Mouse (Mus musculus) liver, postnatal 0 days (tissue): ENCODE measurements around the gene Urad.

ENCODE experiments used
- CTCF ChIP-seq: sonication (generic); IDR thresholded peaks from 2 replicates; pipeline ENCODE4 v1.5.1; 2016; ENCODE audit warnings: antibody characterized with exemption, low read depth
- EP300 ChIP-seq: IDR thresholded peaks from 2 replicates; pipeline ENCODE4 v1.6.1; 2016; ENCODE audit warnings: antibody characterized with exemption, low read depth, mild to moderate bottlenecking

DNA sequence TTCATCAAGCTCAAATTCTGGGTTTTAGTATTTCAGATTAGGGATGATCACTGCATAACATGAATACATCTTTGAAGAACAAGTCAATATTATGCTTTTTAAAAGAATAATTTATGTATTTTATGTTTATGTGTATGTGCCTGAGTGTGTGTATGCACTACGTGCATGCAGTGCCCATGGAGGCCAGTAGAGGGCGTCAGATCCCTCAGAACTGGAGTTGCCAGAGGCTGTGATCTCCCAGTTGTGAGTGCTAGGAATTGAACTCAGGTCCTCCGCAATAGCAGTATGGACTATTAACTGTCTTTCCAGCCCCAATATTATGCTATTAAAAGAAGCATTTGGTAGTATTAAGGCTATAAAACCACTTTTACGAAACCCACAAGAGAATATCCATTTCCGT is 5.4 kb upstream of the Urad start:
- TF ChIP-seq CTCF (peak; percentile 36; the same call in 1 of the 2 replicates), EP300 (no peak)
